ENCODE assay signal across 8 mouse cellular contexts in the genomic region with DNA sequence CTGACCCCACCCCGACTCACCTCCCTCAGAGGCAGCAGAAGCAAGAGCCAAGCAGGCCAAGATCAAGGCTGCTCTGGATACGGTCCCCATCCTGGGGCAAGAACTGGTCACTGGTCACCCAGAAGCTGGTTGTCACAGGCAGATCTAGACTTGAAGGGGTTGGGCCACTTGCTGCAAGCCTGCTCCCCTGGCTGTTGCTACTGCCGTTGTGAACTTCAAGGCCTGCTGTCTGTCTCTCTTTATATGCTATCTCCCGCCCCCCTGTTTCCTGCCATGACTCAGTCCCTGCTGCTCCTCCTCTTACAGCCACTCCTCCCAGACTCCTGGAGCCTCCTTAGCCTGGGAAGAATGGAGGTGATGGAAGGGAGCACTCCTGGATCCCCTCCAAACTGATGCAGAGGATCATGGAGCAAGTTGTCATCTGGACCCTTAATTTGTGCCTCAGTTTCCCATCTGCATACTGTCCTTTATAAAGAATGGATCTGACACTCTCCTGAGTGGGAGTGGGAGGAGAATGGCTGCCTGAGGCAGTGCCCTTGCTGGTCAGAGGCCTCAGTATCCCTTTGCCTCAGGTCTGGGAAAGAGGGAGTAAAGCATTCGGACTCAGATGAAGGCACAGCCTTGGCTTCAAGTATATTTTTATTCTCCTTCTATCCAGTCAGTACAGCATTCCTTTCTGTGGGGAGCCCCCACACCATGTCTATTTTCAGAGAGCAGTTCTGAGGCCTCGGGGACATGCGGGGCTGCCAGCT. TPM values are rescaled to one million over a fixed set of nuclear protein-coding genes. Genes with fewer than 3 reads are reported as not detected.
DNase-seq lines count a peak whose midpoint lies in the region; ATAC-seq and TF ChIP-seq lines count a peak whose summit lies in the region.

A gene (minus strand): TSS at position 217 of the 752 bp plus-strand sequence.

- no peak within 1 kb of the TSS for H3K27ac ChIP-seq in intestine, postnatal 0 days (ENCODE audit: low read depth, low read length)
- no peak within 1 kb of the TSS for H3K27ac ChIP-seq in midbrain, embryonic 16.5 days (ENCODE audit: low read length)

- H3K4me1 ChIP-seq in intestine, postnatal 0 days (replicated peaks; ENCODE audit: control insufficient read depth, insufficient read depth, low read length), result no peaks in the 10 kb centered on the region
- H3K4me1 ChIP-seq in midbrain, embryonic 16.5 days (ENCODE audit: control insufficient read depth, insufficient read depth, low read length), result no peaks in the 10 kb centered on the region

- H3K27me3 ChIP-seq in intestine, postnatal 0 days (replicated peaks; ENCODE audit: control insufficient read depth, insufficient read depth, low read length), result no peaks in the 10 kb centered on the region
- no peaks in the 10 kb centered on the region for H3K27me3 ChIP-seq in midbrain, embryonic 16.5 days (ENCODE audit: control insufficient read depth, insufficient read depth, low read depth, low read length)

- no peak within 1 kb of the TSS for H3K4me3 ChIP-seq in intestine, postnatal 0 days (ENCODE audit: low read depth, low read length)
- H3K4me3 ChIP-seq in midbrain, embryonic 16.5 days (ENCODE audit: low read depth, low read length), result no peak within 1 kb of the TSS

- no peak within 1 kb of the TSS for H3K9ac ChIP-seq in intestine, postnatal 0 days (ENCODE audit: low read depth, low read length)
- no peak within 1 kb of the TSS for H3K9ac ChIP-seq in midbrain, embryonic 16.5 days (ENCODE audit: low read depth, low read length)

- H3K4me2 ChIP-seq in intestine, postnatal 0 days (replicated peaks; ENCODE audit: low read depth), result no peak within 1 kb of the TSS
- no peak within 1 kb of the TSS for H3K4me2 ChIP-seq in midbrain, embryonic 16.5 days (ENCODE audit: low read length)

- no peaks in the 10 kb centered on the region for H3K9me3 ChIP-seq in intestine, postnatal 0 days (ENCODE audit: control insufficient read depth)
- H3K9me3 ChIP-seq in midbrain, embryonic 16.5 days (replicated peaks; ENCODE audit: control insufficient read depth, low read length, poor library complexity, severe bottlenecking), result no peaks in the 10 kb centered on the region

- 69% methylated on average over 7 of the region's 7 CpGs for WGBS in intestine, postnatal 0 days
- WGBS in midbrain, embryonic 16.5 days, result 83% methylated on average over 7 of the region's 7 CpGs

- H3K36me3 ChIP-seq in intestine, postnatal 0 days (ENCODE audit: control insufficient read depth, insufficient read depth), result peaks cover 50% of the 10 kb centered on the region
- peaks cover 28% of the 10 kb centered on the region for H3K36me3 ChIP-seq in midbrain, embryonic 16.5 days (ENCODE audit: control insufficient read depth, insufficient read depth, low read length)

- DNase-seq in frontal cortex, postnatal 14 days (ENCODE audit: low spot score in 2 of 2), result no peak
- DNase-seq in adrenal gland, postnatal 36 days, result peak; percentile 85 to 86
- peak; percentile 81 to 90 for DNase-seq in heart, adult 18-20 months
- peak; percentile 37 for DNase-seq in liver
- no peak for DNase-seq in cerebellum, adult 9-10 months

- no peak for TF ChIP-seq CTCF in intestine, postnatal 0 days (IDR thresholded peaks at IDR 0.05; ENCODE audit: low read depth)

- ATAC-seq in frontal cortex, adult (ENCODE audit: low TSS enrichment), result peak; percentile 89
- ATAC-seq in intestine, postnatal 0 days, result no peak
- no peak for ATAC-seq in midbrain, embryonic 16.5 days

RNA-seq across cellular contexts. Expression of the gene that starts here (rescaled TPM):
- 100 to 1,000 TPM; 428 to 676 TPM for total RNA-seq in adrenal gland, postnatal 36 days (2021)
- 10 to 100 TPM; 46.4 to 52.7 TPM for total RNA-seq in heart, adult 18-20 months (2021)
- polyA plus RNA-seq in intestine, postnatal 0 days (2015; fragmentation: Nextera tagmentation; extraction: Ambion mirVana), result 35.8 and 39.1 TPM in 2 replicates
- polyA plus RNA-seq in midbrain, embryonic 16.5 days (2015; fragmentation: Nextera tagmentation; extraction: Ambion mirVana), result 10.0 and 11.5 TPM in 2 replicates

Comparison
In these comparisons a context has a peak if more than half of its experiments do, and no peak if none do; other contexts are left out.
1. RNA of the gene that starts here (total RNA-seq): 428 to 676 TPM in adrenal gland, postnatal 36 days; 46.4 to 52.7 TPM in heart, adult 18-20 months; every median in the first group is over 4 times any median in the second.
2. DNase-seq: peak in adrenal gland, postnatal 36 days (2 of 2), heart, adult 18-20 months (2 of 2) and liver (single experiment); none in frontal cortex, postnatal 14 days (0 of 2) and cerebellum, adult 9-10 months (single experiment).